Mouse (Mus musculus): ENCODE measurements around the gene Acap1. TPM values are rescaled to one million over a fixed set of nuclear protein-coding genes. Genes with fewer than 3 reads are reported as not detected.

Gene Acap1
- 1.4 and 1.8 TPM in 2 replicates for polyA plus RNA-seq (2012; rRNA removed)

GRCm38 (mm10) chr11:69895291-69895690 lies at the start of gene Acap1:
Acap1 (minus strand) TSS chr11:69895539.

GRCm38 (mm10) chr11:69935137-69935879 lies 40.0 kb upstream of the Acap1 start, which contains the start of gene Ybx2:
Ybx2 (plus strand) TSS chr11:69935796.

GRCm38 (mm10) chr11:69921114-69922011 lies 26.0 kb upstream of the Acap1 start, which contains the start of gene Eif5a:
Eif5a (minus strand) TSS chr11:69921958.

GRCm38 (mm10) chr11:69913554-69914371 lies 18.4 kb upstream of the Acap1 start, which contains the start of gene Gps2:
Gps2 (plus strand) TSS chr11:69913888.

GRCm38 (mm10) chr11:69900471-69901405 lies 5.4 kb upstream of the Acap1 start, which contains the start of the genes 2810408A11Rik and Neurl4:
2810408A11Rik (minus strand) TSS chr11:69900987.
Neurl4 (plus strand) TSS chr11:69901072.

GRCm38 (mm10) chr11:69880853-69881603 lies 14.3 kb downstream of the Acap1 start, which contains the start of gene Kctd11:
Kctd11 (minus strand) TSS chr11:69881406.

GRCm38 (mm10) chr11:69877878-69878277 lies 17.5 kb downstream of the Acap1 start, which contains the start of gene Tmem95:
Tmem95 (minus strand) TSS chr11:69878018.

GRCm38 (mm10) chr11:69858113-69858998 lies 37.0 kb downstream of the Acap1 start, which contains the start of gene Tnk1:
Tnk1 (minus strand) TSS chr11:69858730.

GRCm38 (mm10) chr11:69846198-69846680 lies 49.1 kb downstream of the Acap1 start, which contains the start of gene Plscr3:
Plscr3 (plus strand) TSS chr11:69846376.

GRCm38 (mm10) chr11:69837952-69838713 lies 57.2 kb downstream of the Acap1 start, which contains the start of gene Tmem256:
Tmem256 (plus strand) TSS chr11:69838514.

GRCm38 (mm10) chr11:69837604-69837951 lies 57.8 kb downstream of the Acap1 start, which contains the start of gene Nlgn2:
Nlgn2 (minus strand) TSS chr11:69837784.

Other genes with a start within 250 kb of the Acap1 start
- gene Sox15, start 240.2 kb downstream of the Acap1 start, polyA plus RNA-seq (2012; rRNA removed), result 1.7 and 2.1 TPM in 2 replicates
- 95.9 and 115 TPM in 2 replicates for gene Mpdu1, start 232.9 kb downstream of the Acap1 start, polyA plus RNA-seq (2012; rRNA removed)
- 38.2 and 52.8 TPM in 2 replicates for gene Cd68, start 229.4 kb downstream of the Acap1 start, polyA plus RNA-seq (2012; rRNA removed)
- 252 and 395 TPM in 2 replicates for gene Eif4a1, start 223.1 kb downstream of the Acap1 start, polyA plus RNA-seq (2012; rRNA removed)
- 57.7 and 67.2 TPM in 2 replicates for gene Senp3, start 213.5 kb downstream of the Acap1 start, polyA plus RNA-seq (2012; rRNA removed)
- gene Tnfsf13, start 209.8 kb downstream of the Acap1 start, polyA plus RNA-seq (2012; rRNA removed), result 5.2 and 8.0 TPM in 2 replicates
- 59.3 and 71.8 TPM in 2 replicates for gene Tnfsf12, start 199.7 kb downstream of the Acap1 start, polyA plus RNA-seq (2012; rRNA removed)
- gene Tnfsfm13, start 199.4 kb downstream of the Acap1 start, polyA plus RNA-seq (2012; rRNA removed), result 12.8 and 20.4 TPM in 2 replicates
- gene Polr2a, start 136.9 kb downstream of the Acap1 start, polyA plus RNA-seq (2012; rRNA removed), result 17.8 and 29.7 TPM in 2 replicates
- 1.3 and 1.5 TPM in 2 replicates for gene Slc35g3, start 133.6 kb downstream of the Acap1 start, polyA plus RNA-seq (2012; rRNA removed)
- gene Zbtb4, start 129.6 kb downstream of the Acap1 start, polyA plus RNA-seq (2012; rRNA removed), result 48.6 and 69.0 TPM in 2 replicates
- 9.5 and 12.9 TPM in 2 replicates for gene Chrnb1, start 99.6 kb downstream of the Acap1 start, polyA plus RNA-seq (2012; rRNA removed)
- gene Fgf11, start 93.7 kb downstream of the Acap1 start, polyA plus RNA-seq (2012; rRNA removed), result 7.8 and 8.5 TPM in 2 replicates
- 7.3 and 9.6 TPM in 2 replicates for gene Tmem102, start 89.9 kb downstream of the Acap1 start, polyA plus RNA-seq (2012; rRNA removed)
- not detected in 2 replicates for gene Gm39566, start 80.2 kb downstream of the Acap1 start, polyA plus RNA-seq (2012; rRNA removed)
- not detected in 2 replicates for gene Spem2, start 77.1 kb downstream of the Acap1 start, polyA plus RNA-seq (2012; rRNA removed)
- gene Spem1, start 73.4 kb downstream of the Acap1 start, polyA plus RNA-seq (2012; rRNA removed), result 0.26 and 0.50 TPM in 2 replicates
- gene Nlgn2, start 57.8 kb downstream of the Acap1 start, polyA plus RNA-seq (2012; rRNA removed), result 79.8 and 101 TPM in 2 replicates
- 120 and 177 TPM in 2 replicates for gene Tmem256, start 57.0 kb downstream of the Acap1 start, polyA plus RNA-seq (2012; rRNA removed)
- 145 and 168 TPM in 2 replicates for gene Plscr3, start 49.2 kb downstream of the Acap1 start, polyA plus RNA-seq (2012; rRNA removed)
- 5.2 and 6.0 TPM in 2 replicates for gene Tnk1, start 36.8 kb downstream of the Acap1 start, polyA plus RNA-seq (2012; rRNA removed)
- gene Tmem95, start 17.5 kb downstream of the Acap1 start, polyA plus RNA-seq (2012; rRNA removed), result not detected in 2 replicates
- gene Kctd11, start 14.1 kb downstream of the Acap1 start, polyA plus RNA-seq (2012; rRNA removed), result 9.6 and 10.4 TPM in 2 replicates
- 1.5 TPM in 2 replicates for gene 2810408A11Rik, start 5.4 kb upstream of the Acap1 start, polyA plus RNA-seq (2012; rRNA removed)
- 67.0 and 76.7 TPM in 2 replicates for gene Neurl4, start 5.5 kb upstream of the Acap1 start, polyA plus RNA-seq (2012; rRNA removed)
- gene Gps2, start 18.3 kb upstream of the Acap1 start, polyA plus RNA-seq (2012; rRNA removed), result 83.1 and 141 TPM in 2 replicates
- 359 and 447 TPM in 2 replicates for gene Eif5a, start 26.4 kb upstream of the Acap1 start, polyA plus RNA-seq (2012; rRNA removed)
- 21.2 and 30.0 TPM in 2 replicates for gene Ybx2, start 40.3 kb upstream of the Acap1 start, polyA plus RNA-seq (2012; rRNA removed)
- gene Slc2a4, start 52.6 kb upstream of the Acap1 start, polyA plus RNA-seq (2012; rRNA removed), result 51.0 and 53.2 TPM in 2 replicates
- gene Cldn7, start 69.2 kb upstream of the Acap1 start, polyA plus RNA-seq (2012; rRNA removed), result 32.6 and 38.7 TPM in 2 replicates
- gene Ctdnep1, start 85.6 kb upstream of the Acap1 start, polyA plus RNA-seq (2012; rRNA removed), result 99.3 and 120 TPM in 2 replicates
- gene Elp5, start 87.0 kb upstream of the Acap1 start, polyA plus RNA-seq (2012; rRNA removed), result 60.0 and 74.1 TPM in 2 replicates
- gene Gabarap, start 95.6 kb upstream of the Acap1 start, polyA plus RNA-seq (2012; rRNA removed), result 406 and 430 TPM in 2 replicates
- gene Phf23, start 100.2 kb upstream of the Acap1 start, polyA plus RNA-seq (2012; rRNA removed), result 18.6 and 19.8 TPM in 2 replicates
- gene Dvl2, start 105.1 kb upstream of the Acap1 start, polyA plus RNA-seq (2012; rRNA removed), result 30.5 and 32.6 TPM in 2 replicates
- gene Acadvl, start 119.9 kb upstream of the Acap1 start, polyA plus RNA-seq (2012; rRNA removed), result 70.9 and 79.8 TPM in 2 replicates
- 35.0 and 35.2 TPM in 2 replicates for gene Dlg4, start 121.4 kb upstream of the Acap1 start, polyA plus RNA-seq (2012; rRNA removed)
- gene Asgr1, start 158.5 kb upstream of the Acap1 start, polyA plus RNA-seq (2012; rRNA removed), result 4.9 and 5.0 TPM in 2 replicates
- 2.4 and 2.6 TPM in 2 replicates for gene Asgr2, start 197.1 kb upstream of the Acap1 start, polyA plus RNA-seq (2012; rRNA removed)
- 6.0 and 6.3 TPM in 2 replicates for gene Mgl2, start 234.8 kb upstream of the Acap1 start, polyA plus RNA-seq (2012; rRNA removed)

All from ovary, adult 2 months (tissue).